Mouse (Mus musculus) layer of hippocampus, postnatal 25 days (tissue): ENCODE results near the gene Faxc. TPM values are rescaled to one million over a fixed set of nuclear protein-coding genes. Genes with fewer than 3 reads are reported as not detected.

Experiments
- DNase-seq, 2 experiments: peaks; one replicate each; pipeline ENCODE4 v3.0.0; 2022; ENCODE audit warnings: mixed read lengths in 2 of 2, low spot score in 1 of 2; ENCODE audit errors: extremely low spot score in 1 of 2
- total RNA-seq, 2 experiments: library from RNA; stranded (reverse); gene quantifications; 2 replicates each; pipeline ENCODE4 v1.2.3; 2021

Faxc gene
- total RNA-seq, 2 experiments from 2014 or later: 50.3 to 57.0 TPM

GRCm38 (mm10) chr4:22017656-22018379 lies 86.7 kb downstream of the Faxc start:
- peak; percentile 28 to 48 for DNase-seq

GRCm38 (mm10) chr4:22018414-22018813 lies 87.3 kb downstream of the Faxc start:
- no peak for DNase-seq

GRCm38 (mm10) chr4:22029951-22030350 lies 98.8 kb downstream of the Faxc start:
- DNase-seq: no peak

Other genes starting within 250 kb of the Faxc start
- gene Prdm13, start 245.4 kb upstream of the Faxc start, total RNA-seq: not detected
- 10 to 100 TPM; 36.7 to 37.7 TPM for gene Ccnc, start 203.6 kb upstream of the Faxc start, total RNA-seq
- 10 to 100 TPM; 51.9 to 52.8 TPM for gene Usp45, start 164.2 kb upstream of the Faxc start, total RNA-seq
- 10 to 100 TPM; 23.0 to 23.8 TPM for gene Tstd3, start 164.1 kb upstream of the Faxc start, total RNA-seq
- gene Pnisr, start 83.7 kb upstream of the Faxc start, total RNA-seq: 100 to 1,000 TPM; 145 to 233 TPM
- gene Coq3, start 51.7 kb upstream of the Faxc start, total RNA-seq: 10 to 100 TPM; 11.9 to 12.2 TPM